Comparison of ENCODE assay signal across 9 mouse cellular contexts in the genomic region with DNA sequence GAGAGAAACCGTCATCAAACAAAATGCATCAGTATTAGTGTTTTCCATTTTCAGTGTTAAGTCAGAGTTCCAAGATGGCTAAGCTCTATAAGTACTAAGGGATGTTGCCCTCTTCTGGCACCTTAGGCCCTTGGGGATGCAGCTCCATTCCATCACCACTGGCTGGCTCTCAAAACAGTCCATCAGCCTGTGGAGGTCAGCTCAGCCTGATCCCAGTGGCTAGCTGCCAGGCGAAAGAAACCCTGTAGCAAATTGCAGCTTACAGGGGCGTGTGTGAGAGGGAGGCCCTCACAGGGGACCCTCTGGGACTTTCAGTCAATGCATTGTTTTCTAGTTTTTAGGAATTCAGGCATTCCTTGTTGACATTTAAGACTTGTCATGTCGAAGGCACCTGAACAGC. TPM values are rescaled to one million over a fixed set of nuclear protein-coding genes. Genes with fewer than 3 reads are reported as not detected.
DNase-seq lines count a peak whose midpoint lies in the region; ATAC-seq and TF ChIP-seq lines count a peak whose summit lies in the region.
"Had no signal": no experiment of that assay in that cellular context is flagged by ENCODE, and none has a peak within 500 bp of the region (broad histone marks: within the 10 kb centered on the region; RNA-seq: fewer than 3 reads in every experiment).

No protein-coding gene starts in this region.

- H3K4me3 ChIP-seq in midbrain, postnatal 0 days (ENCODE audit: low read depth, low read length): no peak overlapping the region
- H3K4me3 ChIP-seq in midbrain, embryonic 10.5 days: no peak overlapping the region
- H3K4me3 ChIP-seq: liver, embryonic 15.5 days had no signal

- no peak for TF ChIP-seq CTCF in midbrain, postnatal 0 days (IDR thresholded peaks at IDR 0.05)

- DNase-seq in cerebellum, postnatal 10 days: peak; percentile 56 to 62
- DNase-seq in cerebellum, adult 11 months: no peak
- peak; percentile 25 for DNase-seq in midbrain, postnatal 0 days (ENCODE audit: low spot score)
- DNase-seq in midbrain, embryonic 10.5 days (ENCODE audit: low spot score): no peak
- peak; percentile 40 for DNase-seq in kidney, adult 18-20 months
- DNase-seq in skeletal muscle tissue, adult 2 months (ENCODE audit: low read depth, low spot score): peak; percentile 5
- no peak for DNase-seq in left cerebral cortex, adult 11 months (ENCODE audit: low spot score)

- no peaks in the 10 kb centered on the region for H3K9me3 ChIP-seq in midbrain, postnatal 0 days (ENCODE audit: low read length)
- H3K9me3 ChIP-seq in midbrain, embryonic 10.5 days (replicated peaks): no peaks in the 10 kb centered on the region
- H3K9me3 ChIP-seq: liver, embryonic 15.5 days had no signal

- H3K27me3 ChIP-seq in midbrain, postnatal 0 days (ENCODE audit: insufficient read depth, low read length): no peaks in the 10 kb centered on the region
- H3K27me3 ChIP-seq in midbrain, embryonic 10.5 days (ENCODE audit: low read depth, poor library complexity, severe bottlenecking): no peaks in the 10 kb centered on the region
- H3K27me3 ChIP-seq: liver, embryonic 15.5 days had no signal

- H3K4me1 ChIP-seq in midbrain, postnatal 0 days (ENCODE audit: insufficient read depth, low read length): no peaks in the 10 kb centered on the region
- H3K4me1 ChIP-seq in midbrain, embryonic 10.5 days: 0 out of 2 replicates have a peak, but pooled peaks cover 3% of the 10 kb centered on the region
- H3K4me1 ChIP-seq: liver, embryonic 15.5 days had no signal

- no peaks in the 10 kb centered on the region for H3K36me3 ChIP-seq in midbrain, postnatal 0 days (ENCODE audit: insufficient read depth, low read length)
- no peaks in the 10 kb centered on the region for H3K36me3 ChIP-seq in midbrain, embryonic 10.5 days
- H3K36me3 ChIP-seq: liver, embryonic 15.5 days had no signal

- H3K4me2 ChIP-seq in midbrain, postnatal 0 days (ENCODE audit: low read depth, low read length, poor library complexity, severe bottlenecking): no peak overlapping the region
- H3K4me2 ChIP-seq: liver, embryonic 15.5 days had no signal

- WGBS in midbrain, postnatal 0 days: 52% methylated on average over 4 of the region's 4 CpGs
- 55% methylated on average over 4 of the region's 4 CpGs for WGBS in midbrain, embryonic 10.5 days

- ATAC-seq in midbrain, postnatal 0 days (ENCODE audit: low FRiP score): no peak
- no peak for ATAC-seq in activated CD4-positive, CD25-positive, alpha-beta regulatory T cell, adult 4 months

- H3K9ac ChIP-seq in midbrain, postnatal 0 days (replicated peaks; ENCODE audit: low read length, poor library complexity, severe bottlenecking): no peak overlapping the region
- H3K9ac ChIP-seq: liver, embryonic 15.5 days had no signal

- H3K27ac ChIP-seq in midbrain, postnatal 0 days (ENCODE audit: low read depth, low read length): no peak overlapping the region
- H3K27ac ChIP-seq in midbrain, embryonic 10.5 days (replicated peaks): no peak overlapping the region
- H3K27ac ChIP-seq: liver, embryonic 15.5 days had no signal

RNA-seq across cellular contexts. Expression of a gene that starts 40.8 kb away (rescaled TPM):
- total RNA-seq in midbrain, postnatal 0 days (2014; rRNA removed): 27.2 and 28.8 TPM in 2 replicates
- 29.9 and 34.3 TPM in 2 replicates for polyA plus RNA-seq in midbrain, postnatal 0 days (2015; fragmentation: Nextera tagmentation; extraction: Ambion mirVana)
- 5.5 and 7.1 TPM in 2 replicates for polyA plus RNA-seq in midbrain, embryonic 10.5 days (2016; fragmentation: Nextera tagmentation; extraction: Ambion mirVana)
- under 1 TPM; 0.30 to 0.46 TPM for polyA plus RNA-seq in activated CD4-positive, CD25-positive, alpha-beta regulatory T cell, adult 4 months (2017; shearing (Covaris generic))

Comparison
In these comparisons a context has a peak if more than half of its experiments do, and no peak if none do; other contexts are left out.
1. DNase-seq: peak in cerebellum, postnatal 10 days (2 of 2), midbrain, postnatal 0 days (single experiment), kidney, adult 18-20 months (single experiment) and skeletal muscle tissue, adult 2 months (single experiment); none in cerebellum, adult 11 months (single experiment), midbrain, embryonic 10.5 days (single experiment) and left cerebral cortex, adult 11 months (single experiment).